Mouse (Mus musculus) liver, embryonic 14.5 days (tissue): ENCODE measurements around the gene Hsd17b6. TPM values are rescaled to one million over a fixed set of nuclear protein-coding genes. Genes with fewer than 3 reads are reported as not detected.
A peak's percentile ranks its signal among the peaks of the same experiment; 100 is the strongest.

Experiments
- ATAC-seq: fragments of 200-750 bp; cut with Nextera tagmentation; 2 replicates; pipeline ENCODE4 v1.8.0; 2017; ENCODE audit warnings: moderate number of reproducible peaks, mild to moderate bottlenecking, moderate library complexity; ENCODE audit not compliant: insufficient read depth
- DNase-seq, 3 experiments: peaks; one replicate each; pipeline ENCODE4 v3.0.0-alpha.2; 2012 to 2013; ENCODE audit warnings: low read depth in 3 of 3, low spot score in 3 of 3
- H3K27ac ChIP-seq: fragments of 300-500 bp; sonication (generic); 2 replicates; pipeline ENCODE4 v1.5.1; 2014; ENCODE audit warnings: moderate library complexity, mild to moderate bottlenecking, control low read depth, inconsistent platforms
- H3K27me3 ChIP-seq: fragments of 300-500 bp; sonication (generic); 2 replicates; pipeline ENCODE4 v1.6.1; 2014; ENCODE audit warnings: mild to moderate bottlenecking, low read length, moderate library complexity; ENCODE audit not compliant: control insufficient read depth, insufficient read depth
- H3K36me3 ChIP-seq: fragments of 300-500 bp; sonication (generic); replicated peaks from 2 replicates; pipeline ENCODE4 v1.6.1; 2014; ENCODE audit warnings: low read depth; ENCODE audit not compliant: control insufficient read depth, insufficient read depth
- H3K4me1 ChIP-seq, 2 experiments: fragments of 200-500 bp in 1 of 2; fragments of 300-500 bp in 1 of 2; sonication (generic) in 1 of 2; replicated peaks; 2 replicates each; pipeline ENCODE4 v1.6.1; 2012 to 2014; ENCODE audit warnings: antibody characterized with exemption in 1 of 2, inconsistent platforms in 1 of 2, low read length in 1 of 2; ENCODE audit not compliant: control insufficient read depth in 2 of 2, insufficient read depth in 2 of 2
- H3K4me2 ChIP-seq: fragments of 300-500 bp; sonication (generic); 2 replicates; pipeline ENCODE4 v1.6.1; 2014; ENCODE audit warnings: low read depth, mild to moderate bottlenecking, control low read depth, moderate library complexity
- H3K4me3 ChIP-seq, 2 experiments: fragments of 200-500 bp in 1 of 2; fragments of 300-500 bp in 1 of 2; sonication (generic) in 1 of 2; 2 replicates each; pipeline ENCODE4 v1.5.1; 2012 to 2014; ENCODE audit warnings: low read depth in 2 of 2, low read length in 2 of 2, mild to moderate bottlenecking in 2 of 2, control low read depth in 1 of 2, inconsistent platforms in 1 of 2, moderate library complexity in 1 of 2; ENCODE audit not compliant: insufficient read depth in 1 of 2
- H3K9ac ChIP-seq: fragments of 300-500 bp; sonication (generic); replicated peaks from 2 replicates; pipeline ENCODE4 v1.6.1; 2014; ENCODE audit warnings: mild to moderate bottlenecking, control low read depth, moderate library complexity
- H3K9me3 ChIP-seq: fragments of 300-500 bp; sonication (generic); 2 replicates; pipeline ENCODE4 v1.6.1; 2016; ENCODE audit warnings: low read length, mixed read lengths; ENCODE audit not compliant: control insufficient read depth
- CTCF ChIP-seq: IDR thresholded peaks from 2 replicates; pipeline ENCODE4 v1.5.1; 2016; ENCODE audit warnings: antibody characterized with exemption, low read depth, control low read depth
- EP300 ChIP-seq: IDR thresholded peaks from 2 replicates; pipeline ENCODE4 v1.6.1; 2016; ENCODE audit warnings: antibody characterized with exemption, low read depth
- WGBS: fragments of 180-500 bp; shearing (Covaris S2); extraction: QIAGEN DNeasy Blood & Tissue Kit; methylation state at CpG from one replicate; pipeline ENCODE4 v1.1.7; 2014; ENCODE audit not compliant: insufficient replicate concordance; 5-methylcytosine and 5-hydroxymethylcytosine counted together
- polyA plus RNA-seq, 2 experiments: library from polyadenylated mRNA; depleted of rRNA in 1 of 2; stranded (reverse) in 1 of 2; unstranded in 1 of 2; fragments of >200 nt; fragmentation: Nextera tagmentation in 1 of 2; extraction: Ambion mirVana in 1 of 2; gene quantifications; 2 replicates each; pipeline versions ENCODE4 v1.2.1 to v1.2.3; 2012 to 2014

Gene Hsd17b6
- polyA plus RNA-seq, 2 experiments, result not detected

DNA sequence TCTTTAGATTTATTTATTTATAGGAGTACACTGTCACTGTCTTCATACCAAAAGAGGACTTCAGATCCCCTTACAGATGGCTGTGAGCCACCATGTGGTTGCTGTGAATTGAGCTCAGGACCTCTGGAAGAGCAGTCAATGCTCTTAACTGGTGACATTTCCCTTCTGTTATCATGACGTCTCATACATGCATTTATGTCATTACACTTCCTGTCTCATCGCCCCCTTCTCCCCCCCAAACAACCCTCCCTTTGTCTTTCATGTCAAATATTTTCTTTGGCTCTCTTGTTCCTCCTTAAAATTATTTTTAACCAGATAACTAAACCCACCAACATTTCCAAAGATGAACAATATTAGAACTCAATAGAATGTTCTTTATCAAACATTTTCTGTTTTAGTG is 23.4 kb upstream of the Hsd17b6 start:
- no peak for ATAC-seq

GRCm38 (mm10) chr10:128029931-128030330 is 22.5 kb upstream of the Hsd17b6 start:
- H3K4me2 ChIP-seq, result no peak overlapping the region

More for the DNA sequence above, 23.4 kb upstream of the Hsd17b6 start:
- H3K36me3 ChIP-seq, result peaks cover 44% of the 10 kb centered on the region
- H3K4me2 ChIP-seq, result no peak overlapping the region
- no peak for DNase-seq
- H3K27ac ChIP-seq, result no peak overlapping the region
- no peak overlapping the region for H3K9ac ChIP-seq
- H3K27me3 ChIP-seq, result no peaks in the 10 kb centered on the region
- no peaks in the 10 kb centered on the region for H3K9me3 ChIP-seq
- TF ChIP-seq CTCF (no peak), EP300 (no peak)
- 23% methylated on average over 2 of the region's 2 CpGs for WGBS
- no peak overlapping the region for H3K4me3 ChIP-seq
- peaks cover 5% of the 10 kb centered on the region in 2 experiments for H3K4me1 ChIP-seq

DNA sequence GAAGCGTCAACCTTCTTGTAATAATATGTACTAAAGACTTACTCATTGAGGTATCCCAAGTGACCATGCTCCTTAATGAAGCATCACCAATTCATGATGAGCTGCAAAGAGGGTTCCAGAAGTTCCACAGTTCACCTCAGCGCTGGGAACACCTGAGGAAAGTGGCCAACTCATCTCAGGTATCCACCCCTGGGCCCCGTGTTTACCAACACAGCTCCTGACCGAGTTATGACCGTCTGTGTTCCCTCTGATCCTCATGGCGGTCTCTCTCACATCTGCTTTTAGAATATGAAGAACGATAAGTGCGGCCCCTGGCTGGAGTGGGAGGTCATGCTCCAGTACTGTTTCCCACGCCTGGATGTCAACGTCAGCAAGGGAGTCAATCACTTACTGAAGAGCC is 16.1 kb upstream of the Hsd17b6 start:
- DNase-seq (no peak), ATAC-seq (no peak)
- Histone ChIP-seq H3K4me2 (no peak overlapping the region), H3K9ac (no peak overlapping the region), H3K4me1 (no peaks in the 10 kb centered on the region), H3K4me3 (no peak overlapping the region), H3K9me3 (no peaks in the 10 kb centered on the region), H3K36me3 (peaks cover 87% of the 10 kb centered on the region), H3K27ac (no peak overlapping the region), H3K27me3 (no peaks in the 10 kb centered on the region)
- 87% methylated on average over 10 of the region's 10 CpGs for WGBS
- TF ChIP-seq CTCF, result no peak
- no peak for TF ChIP-seq EP300

More at GRCm38 (mm10) chr10:128029931-128030330, 22.5 kb upstream of the Hsd17b6 start:
- H3K27me3 ChIP-seq, result no peaks in the 10 kb centered on the region
- no peak overlapping the region for H3K27ac ChIP-seq
- H3K9me3 ChIP-seq, result no peaks in the 10 kb centered on the region
- peaks cover 5% of the 10 kb centered on the region in 2 experiments for H3K4me1 ChIP-seq
- H3K4me3 ChIP-seq, result no peak overlapping the region
- no peak overlapping the region for H3K9ac ChIP-seq
- peaks cover 53% of the 10 kb centered on the region for H3K36me3 ChIP-seq
- TF ChIP-seq CTCF (no peak), EP300 (no peak)
- ATAC-seq, result no peak
- WGBS, result 86% methylated on average over 7 of the region's 7 CpGs
- DNase-seq, result no peak

- Histone ChIP-seq H3K36me3 (peaks cover 85% of the 10 kb centered on the region), H3K4me3 (no peak overlapping the region), H3K27ac (no peak overlapping the region), H3K9ac (no peak overlapping the region), H3K4me2 (no peak overlapping the region), H3K4me1 (no peaks in the 10 kb centered on the region), H3K9me3 (no peaks in the 10 kb centered on the region), H3K27me3 (no peaks in the 10 kb centered on the region)
- DNase-seq (no peak), ATAC-seq (no peak)
- TF ChIP-seq CTCF (no peak), EP300 (no peak)
- WGBS, result 86% methylated on average over 5 of the region's 5 CpGs
Measured at GRCm38 (mm10) chr10:128022196-128022595, 14.8 kb upstream of the Hsd17b6 start.

- TF ChIP-seq CTCF (no peak), EP300 (no peak)
- ATAC-seq (peak; percentile 92), DNase-seq (peak; percentile 73 to 79 (median 77))
- H3K27me3 ChIP-seq, result no peaks in the 10 kb centered on the region
- H3K36me3 ChIP-seq, result peaks cover 27% of the 10 kb centered on the region
- peak within 1 kb of the TSS; percentile 65 for H3K9ac ChIP-seq
- WGBS, result 1% methylated on average over 31 of the region's 31 CpGs
- H3K27ac ChIP-seq, result peak within 1 kb of the TSS; percentile 1; the same call in 1 of the 2 replicates
- H3K4me1 ChIP-seq, result peaks cover 0 to 2% of the 10 kb centered on the region in 2 experiments; a peak in 3 of 4 replicates
- no peaks in the 10 kb centered on the region for H3K9me3 ChIP-seq
- H3K4me3 ChIP-seq, result peak within 1 kb of the TSS; percentile 69 to 95
- peak within 1 kb of the TSS; percentile 77 for H3K4me2 ChIP-seq
Measured at GRCm38 (mm10) chr10:128015068-128015934, 7.9 kb upstream of the Hsd17b6 start, which contains the start of gene Prim1. Gene Prim1, plus strand, starts transcription at chr10:128015168.
